Mouse (Mus musculus) neural tube, embryonic 10.5 days (tissue): Measurements from ENCODE around the gene Mtr.
"Not testable (repeated sequence)": the region's sequence is repeated elsewhere in the genome, so short reads cannot be mapped to it uniquely, and the experiment has no call there.

ENCODE experiments used
- DNase-seq: peaks from one replicate; pipeline ENCODE4 v3.0.0-alpha.2; 2017; ENCODE audit warnings: low spot score; ENCODE audit errors: extremely low spot score

The Mtr gene

DNA sequence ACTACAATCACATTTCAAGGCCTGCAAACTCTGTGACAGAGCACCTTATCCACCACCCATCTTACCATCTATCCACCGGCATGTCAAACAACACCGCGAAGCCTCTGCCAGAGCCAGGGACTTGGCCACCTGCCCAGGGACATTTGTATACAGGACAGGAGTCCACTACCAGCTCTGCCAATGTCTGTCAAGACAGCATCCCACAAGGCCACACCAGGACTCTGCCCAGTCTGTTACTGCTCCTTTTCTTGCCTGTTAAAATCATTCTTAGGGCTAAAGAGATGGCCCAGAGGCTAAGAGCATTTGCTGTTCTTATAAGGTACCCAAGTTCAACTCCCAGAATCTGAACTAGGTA is 97.8 kb downstream of the Mtr start:
- DNase-seq: no peak

DNA sequence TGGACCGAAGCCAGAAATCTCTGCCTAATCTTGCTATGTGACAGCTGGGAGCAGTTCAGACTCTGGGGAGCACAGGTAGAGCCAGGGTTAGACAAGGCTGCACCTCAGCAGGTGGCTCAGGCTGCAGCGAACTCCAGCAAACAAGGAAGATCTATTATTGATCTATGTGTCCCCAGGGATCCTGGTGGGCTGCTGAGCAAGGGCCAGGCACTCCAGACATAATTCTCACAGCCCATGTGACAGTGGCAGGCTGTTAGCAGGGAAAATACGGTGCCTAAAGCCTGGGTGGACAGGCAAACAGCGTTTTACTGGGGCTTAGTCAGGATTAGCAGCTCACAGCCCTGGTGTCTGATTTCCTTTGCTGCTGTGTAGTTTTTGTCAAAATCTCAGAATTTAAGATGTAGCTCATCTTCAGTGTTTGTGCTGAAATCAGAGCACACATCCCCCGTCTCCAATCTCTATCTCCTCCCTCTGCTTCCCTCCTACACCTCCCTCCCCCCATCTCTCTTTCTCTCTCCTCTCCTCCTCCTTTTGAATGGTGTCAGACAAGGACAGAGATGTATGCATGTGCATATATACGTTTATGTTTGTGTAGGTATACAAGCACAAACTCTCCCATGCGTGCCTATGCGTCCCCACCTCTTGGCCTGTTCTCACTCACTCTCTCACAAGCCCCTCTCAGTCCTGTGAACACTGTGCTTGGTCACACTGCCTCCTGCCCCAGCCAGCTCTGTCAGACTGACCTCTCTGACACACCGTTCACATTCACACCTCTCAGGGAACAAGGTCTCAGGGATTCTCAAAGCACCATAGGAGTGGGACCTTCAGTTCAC is 98.4 kb downstream of the Mtr start:
- DNase-seq: no peak

DNA sequence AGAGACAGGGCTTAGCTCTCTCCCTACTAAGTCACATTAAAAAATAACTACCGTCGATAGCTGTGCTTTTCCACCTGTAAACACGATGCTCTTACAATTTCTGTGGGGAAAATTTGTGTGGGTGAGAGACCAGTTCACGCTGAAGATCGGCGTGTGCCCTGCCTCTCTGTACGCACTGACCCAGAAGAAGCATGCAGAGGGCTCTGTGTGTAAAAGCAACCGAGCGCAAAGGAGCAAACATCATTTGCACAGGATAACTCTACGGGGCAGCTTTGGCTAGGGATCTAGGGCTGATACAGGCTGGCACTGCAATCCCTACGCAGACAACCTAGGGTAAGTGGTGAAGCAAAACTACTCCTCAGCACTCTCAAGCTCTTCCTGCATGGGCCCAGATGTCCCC is 104.0 kb downstream of the Mtr start:
- DNase-seq: no peak

DNA sequence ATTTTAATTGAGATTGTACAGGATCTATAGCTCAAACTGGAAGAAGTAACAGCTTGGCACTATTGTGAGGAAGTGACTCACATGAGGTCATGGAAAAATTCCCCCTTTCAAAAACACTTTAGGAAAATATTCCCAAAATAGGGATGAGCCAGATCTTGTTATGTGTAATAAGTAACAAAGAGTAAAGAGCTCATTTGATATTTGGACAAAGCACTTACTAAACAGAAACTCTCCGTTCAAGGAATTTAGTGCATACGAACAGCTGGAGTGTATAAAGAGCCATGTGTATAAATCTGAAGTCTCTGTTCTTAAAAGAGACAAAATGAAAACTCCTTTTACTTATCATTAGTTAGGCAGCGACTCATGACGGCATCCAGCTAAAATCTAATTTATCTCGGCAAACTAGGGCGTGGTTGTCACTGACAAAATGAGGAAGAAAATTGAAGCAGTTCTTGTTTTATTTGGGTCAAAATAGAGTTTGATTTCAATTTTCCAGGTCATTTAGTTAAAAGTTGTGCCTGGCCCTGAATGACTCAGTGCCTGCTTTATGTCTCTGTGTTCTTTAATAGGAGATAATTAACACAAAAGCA is 110.9 kb downstream of the Mtr start:
- no peak for DNase-seq

DNA sequence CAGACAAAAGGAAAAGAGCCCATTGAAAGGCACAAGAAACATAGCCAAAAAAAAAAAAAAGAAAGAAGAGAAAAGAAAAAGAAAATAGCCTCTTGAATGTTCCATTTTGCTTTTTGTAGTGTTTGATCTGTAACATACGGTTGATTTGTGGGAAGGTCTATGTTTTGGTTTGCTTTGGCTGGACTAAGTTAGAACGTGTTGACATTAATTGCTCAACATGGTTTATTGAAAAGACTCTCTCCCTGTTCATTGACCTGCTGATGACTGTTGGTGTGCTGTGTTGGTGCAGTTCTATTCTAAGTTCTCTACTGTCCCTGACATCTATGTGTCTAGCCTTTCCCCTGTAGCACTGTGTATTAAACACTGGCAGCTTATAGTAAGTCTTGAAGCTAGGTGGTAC is 111.5 kb downstream of the Mtr start:
- DNase-seq: no peak

DNA sequence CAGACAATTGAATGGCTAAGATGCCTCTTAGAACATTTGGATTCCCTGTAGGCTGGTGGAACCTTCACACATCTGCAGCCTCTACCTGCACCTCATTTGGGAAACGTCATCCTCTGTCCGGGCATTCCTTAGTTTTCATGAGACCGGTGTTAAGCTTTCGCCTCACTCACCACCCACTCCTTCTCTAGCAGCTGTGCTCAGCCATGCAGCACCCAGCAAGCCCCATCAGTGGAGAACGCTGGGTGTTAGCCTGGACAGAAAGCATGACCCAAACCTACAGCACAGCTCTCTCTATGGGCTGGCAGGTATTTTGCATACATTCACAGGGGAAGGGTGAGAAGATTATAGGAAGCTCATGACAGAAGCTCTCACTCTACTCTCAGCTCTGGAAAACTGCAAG is 114.6 kb downstream of the Mtr start:
- no peak for DNase-seq

DNA sequence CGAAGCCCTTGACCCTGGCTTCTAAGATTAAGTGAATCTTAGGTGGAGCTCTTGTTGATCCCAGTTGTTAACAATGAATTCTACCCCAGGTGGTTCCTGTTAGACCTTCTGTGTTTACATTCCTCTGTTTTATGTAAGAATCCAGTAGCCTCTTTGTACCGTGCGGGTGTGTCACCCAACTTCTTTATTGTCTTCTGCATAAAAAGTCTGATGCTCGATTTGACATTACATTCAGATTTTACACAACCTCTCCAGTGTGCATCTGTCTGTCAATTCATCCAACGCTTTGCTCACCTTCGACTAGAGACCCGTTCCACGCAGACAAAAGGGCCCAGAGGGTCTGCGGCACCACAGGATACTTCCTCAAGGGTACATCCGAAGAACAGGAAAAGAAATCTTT is 121.5 kb downstream of the Mtr start:
- DNase-seq: not testable (repeated sequence)

DNA sequence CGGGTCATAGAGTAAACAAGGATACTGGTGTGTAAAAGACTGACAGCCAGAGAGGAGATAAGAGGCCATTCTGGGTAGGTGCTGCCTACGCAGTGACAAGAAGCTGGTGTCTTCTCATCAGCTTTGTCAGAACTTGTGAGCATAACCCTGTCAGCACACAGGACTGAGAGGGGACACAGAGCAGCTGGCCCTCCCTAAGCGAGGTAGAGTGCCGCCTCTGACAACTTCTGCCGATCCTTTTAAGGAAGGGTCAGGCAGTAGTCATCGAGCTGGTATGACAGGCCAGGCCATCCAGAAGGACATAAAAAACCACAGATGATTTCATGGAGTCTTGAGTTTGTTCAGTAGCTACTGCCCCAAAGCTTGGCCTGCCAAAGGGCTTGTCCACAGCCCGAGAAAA is 124.4 kb downstream of the Mtr start:
- DNase-seq: no peak
